Mouse (Mus musculus): ENCODE results near the gene Zfp775.
"Not testable (repeated sequence)": the region's sequence is repeated elsewhere in the genome, so short reads cannot be mapped to it uniquely, and the experiment has no call there.

Gene Zfp775

DNA sequence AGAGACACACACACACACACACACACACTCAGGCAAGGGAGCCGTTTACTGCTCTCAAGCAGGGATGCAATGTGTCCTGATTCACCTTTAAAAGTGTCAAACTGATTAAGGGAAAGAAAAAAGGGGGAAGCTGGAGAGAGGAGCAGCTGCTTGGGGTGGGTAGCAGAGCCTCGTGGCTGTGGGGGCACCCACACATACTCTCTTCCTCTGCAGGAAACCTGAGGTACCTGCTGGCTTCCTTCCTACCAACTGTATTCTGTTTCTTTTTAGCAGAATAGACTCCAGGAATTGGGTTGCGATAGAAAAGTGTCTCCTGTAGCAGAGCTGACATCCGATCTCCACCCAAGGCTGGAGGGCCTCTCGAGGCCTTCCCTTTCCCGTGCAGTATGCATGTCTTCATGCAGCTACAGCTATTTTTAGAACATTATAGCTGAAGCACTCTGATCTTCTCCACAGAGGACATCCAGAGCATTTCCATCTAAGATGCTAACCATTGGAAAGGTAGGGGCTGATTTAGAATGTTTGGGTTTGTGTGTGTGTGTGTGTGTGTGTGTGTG lies 12.6 kb upstream of the Zfp775 start, which contains the start of gene Gm45021:
Gene Gm45021 (plus strand): TSS at position 417 of the 557 bp plus-strand sequence.
- in situ Hi-C loops (cut with MboI; ENCODE audit: low sequenced_read_pairs) = no loop called here

DNA sequence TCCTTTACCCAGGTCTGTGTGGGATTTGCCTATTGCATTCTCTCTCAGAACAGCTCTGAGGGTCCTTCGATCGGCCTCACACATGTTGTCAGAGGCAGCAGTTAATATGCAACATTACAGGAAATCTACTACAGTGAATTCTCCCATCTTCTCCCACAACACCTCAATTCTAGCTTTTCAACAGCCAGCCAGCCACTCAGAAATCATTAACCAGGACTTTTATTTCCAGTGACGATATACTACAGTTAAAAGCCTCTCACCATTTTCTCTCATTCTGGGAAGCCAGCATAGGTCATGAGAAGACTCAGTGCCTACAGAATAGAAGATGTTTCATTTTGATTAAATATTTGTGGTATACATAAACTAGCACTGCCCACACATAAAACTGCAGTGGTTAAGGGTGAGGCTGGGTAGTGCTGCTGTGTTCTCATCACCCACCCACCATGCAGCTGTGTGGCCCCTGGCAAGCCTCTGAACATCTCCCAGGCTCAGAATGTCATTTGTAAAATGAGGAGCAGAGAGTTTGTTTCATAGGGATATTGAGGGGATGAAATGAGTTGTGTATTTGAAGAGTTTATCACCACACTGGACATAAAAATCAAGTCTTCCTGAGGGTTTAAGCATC lies 10.5 kb upstream of the Zfp775 start:
- in situ Hi-C loops (cut with MboI; ENCODE audit: low sequenced_read_pairs) = no loop called here

DNA sequence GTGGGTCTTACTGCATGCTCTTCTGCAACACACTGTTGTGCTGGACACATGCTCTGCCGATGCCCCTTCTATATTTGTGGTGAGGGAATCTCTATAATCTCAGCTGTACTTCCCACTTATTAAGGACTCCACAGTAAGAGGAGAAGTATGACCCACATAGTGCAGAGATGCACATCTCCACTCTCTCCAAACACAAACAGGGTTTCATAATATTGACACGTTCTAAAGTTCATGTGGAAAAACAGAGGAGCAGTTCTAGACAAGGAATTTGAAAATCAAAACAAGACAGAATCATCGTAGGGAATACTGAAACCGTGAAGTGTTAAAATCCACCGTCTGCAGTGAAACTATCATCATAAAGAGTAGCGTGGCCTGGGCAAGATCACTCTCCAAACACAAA lies 10.0 kb upstream of the Zfp775 start:
- in situ Hi-C loops (cut with MboI; ENCODE audit: low sequenced_read_pairs) = no loop called here

DNA sequence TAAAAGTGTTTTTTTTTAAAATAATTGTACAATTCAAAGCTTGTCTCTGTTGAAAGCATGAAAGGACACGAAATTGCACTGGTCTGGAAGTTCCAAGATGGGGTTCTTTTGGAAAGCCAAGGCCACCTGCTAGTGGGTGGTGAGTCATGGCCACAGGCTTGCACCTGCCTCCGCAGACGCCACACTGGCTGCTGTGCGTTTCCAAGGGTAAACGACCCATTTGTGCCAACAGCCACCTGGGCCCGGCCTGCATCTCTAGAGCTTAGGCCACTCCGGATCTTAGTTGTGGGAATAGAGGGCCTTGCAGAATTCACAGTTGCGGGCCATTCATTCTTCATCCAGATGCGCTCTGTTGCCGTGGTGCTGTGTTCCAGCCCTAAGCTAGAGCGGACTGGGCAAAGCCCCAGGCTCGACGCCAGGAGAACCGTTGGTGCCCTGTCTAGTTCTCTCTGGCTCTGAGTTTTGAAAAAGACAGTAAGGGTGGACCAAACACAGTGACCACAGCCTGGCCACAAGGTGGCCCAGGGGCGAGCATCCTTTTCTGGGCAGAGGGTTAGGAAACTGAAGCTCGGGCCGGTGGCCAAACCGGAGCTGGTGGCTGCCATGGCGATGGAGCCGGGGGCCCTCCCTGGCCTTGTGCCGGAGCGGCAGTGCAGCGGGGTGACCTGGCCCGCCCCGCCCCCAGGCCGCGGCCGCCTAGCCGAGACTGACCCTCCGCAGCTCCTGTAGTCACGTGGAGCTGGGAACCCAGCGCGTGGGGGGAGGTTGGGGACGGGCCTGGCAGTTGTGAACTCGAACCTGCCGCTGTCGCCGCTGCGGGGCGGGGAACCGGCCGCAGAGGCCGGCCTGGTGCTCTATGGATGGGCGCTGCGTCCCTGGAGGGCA lies 8.5 kb upstream of the Zfp775 start, which contains the start of the genes Repin1 and Gm44965:
Gene Repin1 (plus strand): TSS at position 726 of the 885 bp plus-strand sequence.
Gene Gm44965 (plus strand): TSS at position 784 of the 885 bp plus-strand sequence.
- in situ Hi-C loops (cut with MboI; ENCODE audit: low sequenced_read_pairs) = no loop called here

DNA sequence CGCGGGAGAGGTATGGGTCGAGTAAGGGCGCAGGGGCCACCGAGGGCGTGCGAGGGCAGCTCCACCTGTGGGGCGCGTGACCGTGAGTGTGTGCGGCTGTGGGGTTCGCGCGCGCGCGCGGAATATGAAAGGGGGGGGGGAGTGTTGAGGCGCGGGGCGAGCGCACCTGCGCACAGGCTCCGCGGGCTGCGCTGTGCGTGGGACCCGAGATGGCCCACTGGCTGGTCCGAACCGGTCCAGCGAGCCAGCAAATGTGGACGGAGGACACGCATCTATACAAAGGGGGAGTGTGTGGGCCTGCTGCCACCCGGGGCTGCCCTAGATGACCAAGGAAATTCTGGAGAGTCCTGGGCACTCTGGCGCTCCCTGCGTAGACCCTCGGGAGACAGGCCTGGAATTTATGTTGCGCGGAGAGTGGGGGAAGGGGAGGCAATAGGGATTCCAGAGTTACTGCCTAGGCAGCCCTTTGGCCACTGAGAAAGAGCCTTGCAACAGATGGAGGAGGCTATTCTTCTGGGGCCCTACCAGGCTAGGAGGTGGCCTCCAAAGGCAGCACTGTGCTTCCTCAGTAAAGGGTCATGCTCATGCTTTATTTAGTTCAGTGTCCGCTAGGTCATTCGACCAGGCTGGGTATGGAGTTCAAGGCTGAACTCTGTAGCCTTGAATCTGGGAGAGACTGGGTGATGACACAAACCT lies 7.7 kb upstream of the Zfp775 start:
- in situ Hi-C loops (cut with MboI; ENCODE audit: low sequenced_read_pairs) = no loop called here

DNA sequence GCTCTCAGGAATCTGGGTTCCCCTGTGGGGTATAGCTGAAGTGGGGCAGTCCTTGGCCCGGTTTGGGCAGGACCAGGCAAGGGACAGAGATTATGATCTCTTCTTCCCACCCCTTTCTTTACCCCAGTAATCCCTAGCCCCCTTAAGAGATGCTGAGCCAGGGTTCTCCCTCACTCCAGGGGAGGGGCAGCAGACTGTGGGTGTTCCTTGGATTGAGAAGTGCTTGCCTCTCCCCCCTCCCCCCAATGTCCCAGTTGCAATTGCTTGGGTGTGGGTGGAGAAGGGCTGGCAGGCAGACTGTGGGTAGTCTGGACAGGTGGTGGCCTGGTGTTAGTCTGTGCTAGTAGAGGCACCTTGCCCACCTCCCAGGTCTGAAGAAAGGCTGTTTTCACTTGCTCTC lies 6.6 kb upstream of the Zfp775 start:
- in situ Hi-C loops (cut with MboI; ENCODE audit: low sequenced_read_pairs) = no loop called here

DNA sequence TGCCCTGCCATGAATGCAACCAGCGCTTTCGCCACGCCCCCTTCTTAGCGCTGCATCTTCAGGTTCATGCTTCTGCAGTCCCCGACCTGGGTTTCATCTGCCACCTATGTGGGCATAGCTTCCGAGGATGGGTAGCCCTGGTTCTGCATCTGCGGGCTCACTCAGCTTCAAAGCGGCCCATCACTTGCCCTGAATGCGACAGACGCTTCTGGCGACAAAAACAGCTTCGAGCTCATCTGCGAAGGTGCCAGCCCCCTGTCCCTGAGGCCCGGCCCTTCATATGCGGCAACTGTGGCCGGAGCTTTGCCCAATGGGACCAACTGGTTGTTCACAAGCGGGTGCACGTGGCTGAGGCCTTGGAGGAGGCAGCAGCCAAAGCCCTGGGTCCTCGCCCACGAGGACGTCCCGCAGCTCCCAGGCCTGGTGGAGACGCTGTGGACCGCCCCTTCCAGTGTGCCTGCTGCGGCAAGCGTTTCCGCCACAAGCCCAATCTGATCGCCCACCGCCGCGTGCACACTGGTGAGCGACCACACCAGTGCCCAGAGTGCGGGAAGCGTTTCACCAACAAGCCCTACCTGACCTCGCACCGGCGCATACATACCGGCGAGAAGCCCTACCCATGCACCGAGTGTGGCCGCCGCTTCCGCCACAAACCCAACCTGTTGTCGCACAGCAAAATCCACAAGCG lies 5.2 kb upstream of the Zfp775 start:
- in situ Hi-C loops (cut with MboI; ENCODE audit: low sequenced_read_pairs) = no loop called here

DNA sequence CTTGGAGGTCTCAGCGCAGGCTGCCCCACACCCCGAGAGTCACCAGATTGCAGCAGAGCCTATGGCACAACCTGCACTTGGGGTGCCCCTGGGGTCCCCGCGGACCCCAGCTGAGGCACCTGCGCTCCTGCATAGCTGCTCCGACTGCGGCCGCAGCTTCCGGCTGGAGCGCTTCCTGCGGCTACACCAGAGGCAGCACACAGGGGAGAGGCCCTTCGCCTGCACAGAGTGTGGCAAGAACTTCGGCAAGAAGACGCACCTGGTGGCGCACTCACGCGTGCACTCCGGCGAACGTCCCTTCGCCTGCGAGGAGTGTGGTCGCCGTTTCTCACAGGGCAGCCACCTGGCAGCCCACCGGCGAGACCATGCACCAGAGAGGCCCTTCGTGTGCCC lies 4.6 kb upstream of the Zfp775 start:
- in situ Hi-C loops (cut with MboI; ENCODE audit: low sequenced_read_pairs) = no loop called here

DNA sequence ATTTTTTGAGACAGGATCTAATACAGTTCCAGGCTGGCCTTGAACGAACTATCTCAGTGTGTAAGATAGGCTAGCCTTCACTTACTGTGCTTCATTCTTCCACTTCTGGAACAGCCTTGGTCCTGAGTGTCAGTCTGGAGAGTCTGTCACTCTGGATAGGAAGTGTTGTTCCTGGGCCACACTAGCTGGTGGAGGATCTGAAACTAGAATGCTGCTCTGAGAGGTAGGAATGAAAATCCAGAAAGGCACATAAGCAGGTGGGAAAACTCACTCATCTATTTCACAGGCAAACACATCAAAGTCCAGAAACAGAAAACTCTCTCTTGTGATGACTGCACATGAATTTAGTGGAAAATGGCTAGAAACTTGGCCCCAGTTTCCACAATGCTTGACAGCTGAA lies 1.3 kb upstream of the Zfp775 start:
- in situ Hi-C loops (cut with MboI; ENCODE audit: low sequenced_read_pairs) = no loop called here

DNA sequence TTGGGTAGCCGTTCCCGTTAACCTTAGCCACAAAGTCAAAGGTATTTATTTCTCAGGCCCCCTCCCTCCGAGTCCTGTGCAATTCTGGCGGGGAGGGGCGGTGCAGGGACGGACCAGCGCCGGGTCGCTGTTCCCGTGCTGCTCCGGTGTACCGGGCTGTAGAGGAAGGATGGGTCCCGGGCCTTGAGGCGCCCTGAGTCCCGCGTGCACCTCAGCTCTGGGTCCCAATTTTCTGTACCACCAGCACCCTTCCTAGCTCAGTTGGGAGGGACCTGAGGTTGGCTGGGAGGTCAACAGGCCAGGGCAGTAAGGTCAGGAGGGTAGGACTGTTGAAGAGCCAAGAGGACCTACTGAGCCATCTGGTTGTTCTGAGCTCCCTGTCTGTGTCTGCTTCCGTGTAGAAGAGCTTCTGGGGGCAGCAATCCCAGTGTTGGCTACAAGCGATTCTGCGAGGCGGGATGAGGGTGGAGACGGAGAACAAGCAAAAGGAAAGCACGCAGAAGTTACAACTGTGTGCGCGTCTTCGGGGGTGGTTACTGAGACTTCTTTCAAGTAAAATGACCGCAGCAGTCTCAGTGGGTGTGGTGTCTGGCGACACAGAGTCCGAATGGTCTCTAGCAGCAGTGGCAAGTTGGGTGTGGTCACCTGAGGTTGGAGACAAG lies 348 bp downstream of the Zfp775 start:
- in situ Hi-C loops (cut with MboI; ENCODE audit: low sequenced_read_pairs) = no loop called here

DNA sequence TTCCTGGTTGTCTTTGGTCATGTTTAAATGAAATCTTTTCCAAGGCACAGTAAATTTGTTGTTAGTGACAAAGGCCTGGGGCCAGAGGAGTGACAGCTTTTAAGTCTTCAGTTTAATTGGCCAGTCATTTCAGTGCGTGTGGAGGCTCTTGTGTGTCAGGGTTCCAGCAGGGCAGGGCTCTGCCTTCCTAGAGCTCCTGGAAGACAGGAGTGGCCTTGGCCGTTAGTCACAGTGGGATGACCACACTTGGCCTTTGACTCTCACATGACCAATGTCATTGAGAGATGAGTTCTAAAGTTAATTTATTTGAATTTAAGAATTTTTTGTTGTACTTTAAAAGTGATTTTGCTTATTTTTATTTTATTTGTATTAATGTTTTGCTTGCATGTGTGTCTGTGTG lies 6.3 kb downstream of the Zfp775 start:
- in situ Hi-C loops (cut with MboI; ENCODE audit: low sequenced_read_pairs) = no loop called here

DNA sequence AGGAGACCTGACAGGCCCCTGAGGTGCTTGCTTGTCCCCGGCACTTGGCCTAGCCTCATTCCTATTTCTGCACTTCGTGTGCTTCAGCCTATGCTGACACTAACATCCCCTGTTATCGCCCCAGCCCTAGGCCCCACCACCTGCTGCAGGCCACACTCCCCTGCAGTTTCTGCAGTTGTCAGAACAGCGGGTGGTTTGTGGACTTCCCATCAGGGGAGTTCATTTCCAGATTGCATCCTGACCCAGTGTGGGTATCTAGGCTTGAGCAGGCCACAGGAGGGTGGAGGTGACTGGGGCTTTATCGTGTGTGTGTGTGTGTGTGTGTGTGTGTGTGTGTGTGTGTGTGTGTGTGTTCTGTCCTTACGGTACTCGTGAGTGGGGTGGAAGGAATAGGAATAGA lies 7.6 kb downstream of the Zfp775 start:
- in situ Hi-C loops (cut with MboI; ENCODE audit: low sequenced_read_pairs) = no loop called here

DNA sequence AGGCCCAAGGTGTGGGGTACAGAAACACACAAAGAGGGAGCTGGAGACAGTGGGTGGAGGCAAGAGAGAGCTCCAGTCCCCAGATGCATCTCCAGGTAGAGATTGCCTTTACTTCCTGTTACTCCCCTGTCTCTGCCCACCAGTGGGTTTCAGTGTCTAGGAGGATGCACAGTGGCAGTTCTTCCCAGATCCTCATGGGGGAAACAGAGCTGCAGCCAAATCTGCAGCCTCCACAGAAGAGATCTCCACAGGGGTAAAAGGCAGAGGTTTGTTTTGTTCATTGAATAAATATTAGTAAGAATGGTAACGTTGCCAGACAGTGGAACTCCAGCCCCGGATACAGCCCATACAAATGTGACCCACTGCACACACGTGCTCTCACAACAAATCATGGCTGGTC lies 8.8 kb downstream of the Zfp775 start:
- in situ Hi-C loops (cut with MboI; ENCODE audit: low sequenced_read_pairs) = no loop called here

DNA sequence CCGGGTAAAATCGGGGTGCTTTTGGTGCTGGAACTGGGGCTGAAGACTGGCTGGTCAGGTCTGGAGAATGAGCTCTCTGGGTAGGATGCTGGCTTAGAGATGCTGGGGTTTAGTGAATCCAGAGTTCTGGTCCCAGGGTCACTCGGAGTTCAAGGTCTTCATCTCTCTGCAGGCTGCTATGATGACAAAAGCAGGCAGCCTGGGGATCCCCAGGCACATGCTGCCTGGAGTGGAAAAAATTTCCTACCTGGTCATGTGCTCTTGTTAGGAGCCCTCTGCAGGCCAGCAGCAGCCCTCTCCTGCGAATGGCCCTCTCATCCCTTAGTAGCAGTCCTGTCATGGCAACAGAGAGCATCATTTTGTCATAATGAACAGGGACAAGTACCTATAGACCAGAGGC lies 11.6 kb downstream of the Zfp775 start:
- in situ Hi-C loops (cut with MboI; ENCODE audit: low sequenced_read_pairs) = no loop called here

DNA sequence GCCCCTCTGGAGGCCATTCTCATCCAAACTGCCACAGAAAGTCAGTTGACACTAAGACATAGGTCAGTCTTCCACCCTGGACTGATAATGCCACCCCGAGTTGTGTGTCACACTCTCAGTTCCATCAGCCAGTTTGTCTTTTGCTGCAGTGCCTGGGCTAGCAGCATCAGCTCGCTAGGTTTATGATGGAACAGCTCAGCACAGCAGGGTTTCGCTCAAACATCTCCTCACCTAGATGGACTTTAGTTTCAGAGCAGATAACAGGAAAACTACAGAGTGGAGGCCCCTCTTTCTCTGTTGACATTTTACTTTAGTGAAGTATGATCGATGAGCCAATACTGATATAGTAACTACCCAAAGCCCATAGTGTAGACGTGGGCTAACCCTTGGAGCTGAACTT lies 12.9 kb downstream of the Zfp775 start:
- in situ Hi-C loops (cut with MboI; ENCODE audit: low sequenced_read_pairs) = no loop called here

DNA sequence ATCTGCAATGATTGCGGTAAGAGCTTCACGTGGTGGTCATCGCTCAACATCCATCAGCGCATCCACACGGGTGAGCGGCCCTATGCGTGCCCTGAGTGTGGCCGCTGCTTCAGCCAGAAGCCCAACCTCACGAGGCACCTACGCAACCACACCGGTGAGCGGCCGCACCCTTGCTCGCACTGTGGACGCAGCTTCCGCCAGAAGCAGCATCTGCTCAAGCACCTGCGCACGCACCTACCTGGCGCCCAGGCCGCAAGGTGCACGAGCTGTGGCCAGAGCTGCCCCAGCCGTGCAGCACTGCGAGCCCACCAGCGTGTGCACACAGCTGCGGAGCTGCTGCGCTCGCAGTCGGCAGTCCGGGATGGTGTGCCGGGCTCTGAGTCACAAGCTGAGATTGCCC lies 18.2 kb downstream of the Zfp775 start:
- in situ Hi-C loops (cut with MboI; ENCODE audit: low sequenced_read_pairs) = no loop called here

DNA sequence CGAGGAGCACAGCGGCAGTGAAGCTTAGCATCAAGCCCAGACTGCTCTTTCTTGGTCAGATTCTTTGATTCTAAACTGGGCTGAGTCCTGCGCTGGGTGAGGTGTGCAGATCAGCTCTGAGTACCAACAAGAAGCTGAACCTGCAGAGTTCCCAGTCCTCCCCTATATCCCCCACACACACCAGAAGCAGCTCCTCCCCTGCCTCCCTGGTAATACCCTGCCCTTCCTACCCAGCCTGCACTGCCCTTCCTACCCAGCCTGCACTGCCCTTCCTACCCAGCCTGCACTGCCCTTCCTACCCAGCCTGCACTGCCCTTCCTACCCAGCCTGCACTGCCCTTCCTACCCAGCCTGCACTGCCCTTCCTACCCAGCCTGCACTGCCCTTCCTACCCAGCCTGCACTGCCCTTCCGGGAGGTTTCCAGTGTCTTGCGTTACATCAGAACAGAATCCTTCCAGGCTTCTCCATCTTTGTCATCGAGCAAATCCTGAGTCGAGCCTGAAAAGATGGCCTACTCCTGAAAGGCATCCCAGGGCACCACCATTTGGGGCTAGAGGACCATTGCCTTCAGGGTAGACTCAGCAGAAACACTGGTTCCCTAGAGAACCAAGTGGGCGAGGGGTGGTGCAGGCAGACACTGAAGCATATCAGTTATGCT lies 20.5 kb downstream of the Zfp775 start:
- in situ Hi-C loops (cut with MboI; ENCODE audit: low sequenced_read_pairs) = not testable (repeated sequence)

DNA sequence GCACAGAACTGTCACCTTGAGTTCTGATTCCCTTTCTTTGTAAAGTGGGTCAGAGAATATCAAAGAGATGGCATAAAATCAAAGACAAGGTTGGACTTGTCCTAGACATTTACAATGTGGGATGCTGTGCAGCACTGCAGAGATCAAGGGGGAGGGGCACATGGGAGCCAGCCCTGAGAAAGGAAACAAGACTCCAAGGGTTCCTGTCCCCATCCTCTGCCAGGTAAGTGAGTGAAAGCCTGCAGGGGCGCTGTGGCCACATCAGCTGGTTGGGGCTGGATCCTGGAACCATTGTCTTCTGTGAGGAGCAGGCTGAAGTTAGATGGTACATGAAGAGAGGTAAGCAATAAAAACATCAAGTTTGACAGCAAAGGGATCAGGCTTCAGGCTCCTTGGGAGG lies 21.6 kb downstream of the Zfp775 start:
- in situ Hi-C loops (cut with MboI; ENCODE audit: low sequenced_read_pairs) = no loop called here

DNA sequence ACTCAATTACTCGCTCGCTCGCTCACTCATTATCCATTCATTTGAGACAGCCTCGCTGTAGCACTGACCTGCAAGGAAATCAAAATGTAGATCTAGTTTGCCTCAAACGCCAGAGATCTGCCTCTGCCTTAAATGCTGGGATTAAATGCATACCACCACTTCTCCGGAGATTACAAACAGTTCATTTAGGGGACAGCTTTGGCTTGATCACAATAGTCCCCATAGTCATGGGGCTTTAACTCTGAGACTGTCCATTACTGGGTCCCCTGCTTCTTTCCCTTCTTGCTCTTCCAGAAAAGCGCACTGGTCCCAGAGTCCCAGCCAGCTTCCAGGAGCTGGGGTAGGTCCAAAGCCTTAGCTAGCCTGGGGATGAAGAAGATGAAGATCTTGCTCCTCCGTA lies 24.6 kb downstream of the Zfp775 start, which contains the start of gene AI854703:
Gene AI854703 (plus strand): TSS at position 301 of the 400 bp plus-strand sequence.
- in situ Hi-C loops (cut with MboI; ENCODE audit: low sequenced_read_pairs) = no loop called here

DNA sequence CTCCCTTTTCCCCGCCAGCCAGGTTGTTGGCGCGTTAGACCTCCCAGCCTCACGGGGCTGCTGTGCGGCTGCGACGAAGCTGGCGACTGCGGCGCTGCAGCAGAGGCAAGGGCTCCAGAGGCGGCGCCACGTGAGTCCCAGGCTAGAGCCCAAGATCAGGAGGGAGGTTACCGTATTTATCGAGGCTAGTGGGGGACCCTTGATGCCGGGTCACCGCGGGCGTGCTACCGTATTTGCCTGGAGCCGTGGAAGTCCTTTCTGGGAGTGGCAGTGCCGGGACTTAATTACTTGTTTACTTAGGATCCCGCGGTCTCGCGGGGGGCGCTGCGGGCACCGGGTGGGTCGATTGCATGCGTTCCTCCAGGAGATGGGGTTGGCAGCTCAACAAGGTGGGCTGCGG lies 25.1 kb downstream of the Zfp775 start:
- in situ Hi-C loops (cut with MboI; ENCODE audit: low sequenced_read_pairs) = no loop called here
